Mouse (Mus musculus): ENCODE measurements around the gene Fpgt. TPM values are rescaled to one million over a fixed set of nuclear protein-coding genes. Genes with fewer than 3 reads are reported as not detected.

Gene Fpgt
- total RNA-seq (2015; ENCODE audit: low replicate concordance): 0.42 and 5.4 TPM in 2 replicates
- 0.53 and 5.1 TPM in 2 replicates for total RNA-seq (2017; ENCODE audit: low replicate concordance)

DNA sequence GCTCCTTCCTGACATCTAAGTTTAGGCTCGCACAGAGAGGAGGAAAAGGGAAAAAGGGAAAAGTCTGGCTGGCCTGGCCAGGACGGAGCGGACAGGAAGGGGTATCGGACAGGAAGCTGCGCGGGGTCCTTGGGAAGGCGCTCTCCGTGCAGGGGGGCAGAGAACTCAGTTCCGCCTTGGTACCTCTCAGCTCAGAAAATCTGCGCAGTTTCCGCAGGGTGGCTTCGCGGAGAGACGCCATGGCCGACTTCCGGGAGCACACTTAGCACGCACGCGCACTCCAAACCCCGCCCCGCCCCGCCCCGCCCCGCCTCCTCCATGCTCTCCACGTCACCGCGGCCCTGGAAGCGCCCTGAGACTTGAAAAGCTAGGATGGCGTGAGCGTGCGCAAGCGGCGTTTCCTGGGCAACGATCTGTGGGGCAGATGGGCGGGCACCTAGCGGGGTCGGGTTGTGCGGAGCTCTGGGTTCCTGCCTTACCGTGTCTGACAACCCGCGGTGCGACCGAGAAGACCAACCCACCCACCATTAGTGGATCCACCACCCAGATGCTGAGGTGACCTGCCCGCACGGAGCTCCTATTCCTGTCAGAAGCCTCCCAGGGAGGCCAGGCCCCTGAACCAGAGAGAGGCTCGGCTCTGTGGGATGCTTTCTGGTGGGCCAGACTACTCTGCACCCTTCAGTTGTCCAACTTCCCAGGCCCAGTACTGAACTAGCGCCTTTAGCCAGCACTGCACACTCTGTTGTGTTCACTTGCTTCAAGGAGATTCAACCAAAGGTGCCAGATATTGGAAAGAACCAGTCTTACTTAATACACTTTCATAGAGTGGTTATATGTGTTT, at the start of gene Fpgt, which contains the start of gene Lrriq3:
Gene Fpgt (minus strand): TSS at position 288 of the 841 bp plus-strand sequence.
Gene Lrriq3 (plus strand): TSS at position 319 of the 841 bp plus-strand sequence.
- peak; percentile 91 for ATAC-seq (replicated peaks; ENCODE audit: low FRiP score, poor library complexity, severe bottlenecking)

DNA sequence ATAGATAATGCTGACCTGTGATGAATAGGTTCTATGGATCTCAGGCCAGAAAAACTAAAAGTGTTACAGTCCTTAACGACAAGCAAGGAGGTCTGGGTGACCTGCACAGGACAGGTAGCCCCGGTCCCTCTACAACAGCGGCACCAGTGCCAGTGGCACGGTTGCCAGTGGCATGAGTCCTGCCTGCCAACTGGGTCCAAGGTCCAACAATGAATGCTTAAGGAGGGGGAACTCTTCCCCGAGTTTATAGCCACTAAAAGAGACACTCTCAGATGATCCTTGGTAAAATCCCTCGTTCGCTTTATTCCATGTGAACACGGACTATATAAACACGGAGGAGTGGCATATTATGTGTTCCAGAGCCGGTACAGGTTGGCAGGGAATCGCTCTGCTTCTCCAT, 47.8 kb upstream of the Fpgt start:
- no peak for ATAC-seq (replicated peaks; ENCODE audit: low FRiP score, poor library complexity, severe bottlenecking)

DNA sequence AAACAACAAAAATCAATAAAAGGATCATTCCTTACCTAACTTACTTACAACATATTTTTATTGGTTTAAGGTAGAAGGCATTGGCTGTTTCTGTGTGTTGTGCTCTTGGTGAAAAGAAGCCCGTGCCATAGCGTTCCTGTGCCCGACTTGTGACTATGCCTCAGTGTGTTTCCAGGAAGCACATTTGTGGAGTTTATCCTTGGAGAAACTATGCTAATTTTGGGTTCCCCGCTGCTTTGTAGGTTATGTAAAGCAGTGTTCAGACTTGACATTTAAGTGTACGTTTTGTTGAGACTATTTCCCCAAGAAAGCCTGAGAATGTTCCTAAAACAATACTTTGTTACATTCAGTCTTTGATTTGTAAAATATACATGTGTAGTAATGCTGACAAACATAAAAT, 44.5 kb upstream of the Fpgt start:
- ATAC-seq (replicated peaks; ENCODE audit: low FRiP score, poor library complexity, severe bottlenecking): no peak

DNA sequence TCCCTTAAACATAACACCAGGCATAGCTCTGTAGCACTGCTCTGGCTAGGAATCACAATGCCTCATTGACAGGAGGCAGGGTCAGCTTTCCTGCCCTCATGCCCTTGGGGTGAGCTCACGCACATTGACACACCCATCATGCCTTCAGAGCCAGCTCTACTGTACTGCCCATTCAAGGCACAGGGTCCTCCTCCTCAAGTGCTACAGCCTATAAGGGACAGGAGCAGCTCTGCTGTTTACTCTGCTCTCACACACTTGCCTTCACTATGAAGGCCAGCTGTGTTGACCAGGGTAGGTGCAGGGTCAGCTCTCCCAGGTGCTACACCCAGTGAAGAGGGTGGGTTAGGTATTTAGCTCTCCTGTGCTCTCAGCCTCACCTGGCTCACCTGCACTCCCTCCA, 12.8 kb upstream of the Fpgt start:
- ATAC-seq (replicated peaks; ENCODE audit: low FRiP score, poor library complexity, severe bottlenecking): 0 out of 2 replicates have a peak, but pooled peaks have one; percentile 14

DNA sequence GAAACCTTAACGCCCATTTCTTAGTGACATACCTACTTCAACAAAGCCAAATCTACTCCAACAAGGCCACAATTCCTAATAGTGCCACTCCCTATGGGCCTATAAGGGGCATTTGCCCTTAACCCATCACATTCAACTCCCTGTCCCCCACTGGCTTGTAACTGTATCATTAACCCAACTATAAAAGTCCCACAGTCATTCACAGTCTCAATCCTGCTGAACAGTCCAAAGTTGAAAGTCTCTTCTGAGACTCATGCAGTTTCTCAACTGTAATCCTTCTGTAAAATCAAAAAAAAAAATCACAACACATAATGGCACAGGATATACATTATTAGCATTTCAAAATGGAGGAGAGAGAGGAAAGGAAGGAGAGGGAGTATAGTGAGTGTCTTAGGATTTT, 6.1 kb upstream of the Fpgt start:
- no peak for ATAC-seq (replicated peaks; ENCODE audit: low FRiP score, poor library complexity, severe bottlenecking)

DNA sequence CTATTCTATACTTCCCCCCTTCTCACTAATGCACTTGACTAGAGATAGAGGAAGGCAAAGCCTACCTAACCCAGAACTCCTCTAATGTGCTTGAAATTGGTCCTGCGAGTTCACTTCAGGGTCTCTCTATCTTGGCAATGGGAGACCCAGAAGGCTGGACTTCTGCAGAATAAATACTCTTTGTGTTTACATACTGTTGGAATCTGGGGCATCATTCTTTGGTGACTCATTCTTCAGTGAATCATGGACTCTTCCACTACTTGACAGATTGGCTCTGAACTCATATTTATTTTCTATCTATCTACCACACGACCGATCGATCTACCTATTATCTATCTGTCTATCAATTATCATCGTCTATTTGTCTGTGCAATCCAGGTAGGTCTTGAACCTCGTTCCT, 1.1 kb downstream of the Fpgt start:
- no peak for ATAC-seq (replicated peaks; ENCODE audit: low FRiP score, poor library complexity, severe bottlenecking)

DNA sequence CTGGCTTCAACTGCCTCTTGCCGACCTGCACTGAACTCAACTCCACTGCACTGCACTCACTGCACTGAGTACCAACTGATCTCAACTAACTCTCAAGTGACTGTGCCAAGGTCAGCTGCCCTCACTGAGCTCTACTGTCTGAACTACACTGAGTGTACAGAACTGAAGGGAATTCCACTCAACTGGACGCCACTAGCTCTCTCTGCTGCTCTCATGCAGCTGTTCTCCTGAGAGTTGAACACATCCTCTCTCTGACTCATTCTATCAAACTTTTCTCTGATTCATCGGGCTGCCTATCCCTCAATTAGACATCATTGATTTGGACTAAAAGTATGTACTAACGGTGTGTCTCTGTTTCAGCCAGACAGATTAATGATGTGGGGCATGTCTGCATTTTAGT, 15.3 kb downstream of the Fpgt start:
- no peak for ATAC-seq (replicated peaks; ENCODE audit: low FRiP score, poor library complexity, severe bottlenecking)

DNA sequence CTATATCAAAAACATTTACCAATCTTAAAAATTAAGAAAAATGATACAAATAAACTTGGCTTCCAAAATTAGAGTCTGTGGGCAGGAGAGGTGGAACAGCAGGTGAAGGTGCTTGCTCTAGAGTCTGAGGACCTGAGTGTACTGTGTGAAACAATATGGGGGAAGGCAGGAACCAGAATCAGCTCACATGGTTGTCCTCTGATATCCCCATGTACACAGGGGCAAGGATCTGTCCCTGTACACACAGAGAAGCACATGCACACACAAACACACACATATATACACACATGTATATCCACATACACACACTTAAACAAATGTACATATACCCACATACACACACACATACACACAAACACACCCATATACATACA, 33.8 kb downstream of the Fpgt start:
- no peak for ATAC-seq (replicated peaks; ENCODE audit: low FRiP score, poor library complexity, severe bottlenecking)

DNA sequence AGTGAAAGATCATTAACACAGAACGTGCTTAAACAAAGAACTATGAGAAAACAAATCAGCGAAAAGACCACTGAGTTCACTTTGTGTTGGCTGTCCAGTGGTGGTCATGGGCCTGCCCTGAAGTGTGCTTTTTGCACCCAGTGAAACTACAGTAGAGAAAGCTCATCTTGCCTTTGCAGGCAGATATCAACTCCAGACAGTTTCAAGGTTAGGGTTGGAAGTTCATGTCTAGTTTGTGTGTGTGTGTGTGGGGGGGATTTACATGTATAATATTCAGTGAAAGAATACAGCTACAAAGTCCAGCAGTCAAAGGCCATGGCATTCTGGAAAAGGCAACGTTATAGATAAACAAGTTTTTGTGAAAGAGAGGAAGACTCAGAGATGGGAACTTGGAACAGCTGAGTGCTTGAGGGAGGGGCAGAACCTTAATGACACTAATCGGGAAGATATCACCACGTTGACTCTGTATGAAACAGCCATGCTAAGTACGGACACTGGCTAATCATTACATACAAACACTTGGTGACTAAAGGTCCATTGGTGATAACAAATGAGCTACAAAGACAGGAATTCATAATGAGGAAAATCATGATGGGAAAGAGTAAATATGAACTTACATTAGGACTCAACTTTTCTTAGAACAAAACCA, 34.3 kb downstream of the Fpgt start:
- ATAC-seq (replicated peaks; ENCODE audit: low FRiP score, poor library complexity, severe bottlenecking): no peak

DNA sequence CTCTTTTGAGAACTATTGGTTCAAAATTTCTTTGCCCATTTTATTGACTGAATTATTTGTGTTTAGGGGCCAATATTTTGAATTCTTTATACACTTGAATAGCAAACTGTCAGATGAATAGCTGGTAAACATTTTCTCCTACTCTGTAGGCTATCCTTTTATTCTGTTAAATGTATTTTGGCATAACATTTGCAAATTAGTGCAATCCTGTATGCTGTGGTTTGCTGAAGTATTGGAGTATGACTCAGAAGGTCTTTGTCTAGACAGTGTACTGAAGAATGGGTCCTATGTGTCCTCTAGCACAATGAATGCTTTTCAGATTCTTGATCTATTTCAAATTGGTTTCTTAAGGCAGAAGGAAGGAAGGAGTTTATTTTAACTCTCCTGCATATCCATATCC, 35.6 kb downstream of the Fpgt start:
- no peak for ATAC-seq (replicated peaks; ENCODE audit: low FRiP score, poor library complexity, severe bottlenecking)

DNA sequence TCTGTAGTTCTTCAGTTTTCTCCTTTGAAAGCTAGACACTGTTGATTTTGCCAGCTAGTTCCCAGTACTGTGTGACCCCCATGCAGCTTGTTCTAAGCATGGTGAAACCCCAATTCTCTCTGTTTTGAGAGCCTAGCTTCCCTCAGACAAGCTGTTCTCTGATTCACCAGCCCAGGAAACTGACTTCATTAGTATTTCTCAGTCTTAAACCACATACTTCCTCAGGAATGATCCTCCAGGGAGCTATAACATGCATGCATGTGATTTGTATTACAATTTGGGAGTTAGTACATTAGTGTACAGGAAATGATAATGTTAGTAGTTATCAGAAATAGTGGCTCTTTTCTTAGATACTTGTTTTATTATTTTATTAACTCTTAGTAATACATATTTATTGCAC, 36.6 kb downstream of the Fpgt start:
- no peak for ATAC-seq (replicated peaks; ENCODE audit: low FRiP score, poor library complexity, severe bottlenecking)

DNA sequence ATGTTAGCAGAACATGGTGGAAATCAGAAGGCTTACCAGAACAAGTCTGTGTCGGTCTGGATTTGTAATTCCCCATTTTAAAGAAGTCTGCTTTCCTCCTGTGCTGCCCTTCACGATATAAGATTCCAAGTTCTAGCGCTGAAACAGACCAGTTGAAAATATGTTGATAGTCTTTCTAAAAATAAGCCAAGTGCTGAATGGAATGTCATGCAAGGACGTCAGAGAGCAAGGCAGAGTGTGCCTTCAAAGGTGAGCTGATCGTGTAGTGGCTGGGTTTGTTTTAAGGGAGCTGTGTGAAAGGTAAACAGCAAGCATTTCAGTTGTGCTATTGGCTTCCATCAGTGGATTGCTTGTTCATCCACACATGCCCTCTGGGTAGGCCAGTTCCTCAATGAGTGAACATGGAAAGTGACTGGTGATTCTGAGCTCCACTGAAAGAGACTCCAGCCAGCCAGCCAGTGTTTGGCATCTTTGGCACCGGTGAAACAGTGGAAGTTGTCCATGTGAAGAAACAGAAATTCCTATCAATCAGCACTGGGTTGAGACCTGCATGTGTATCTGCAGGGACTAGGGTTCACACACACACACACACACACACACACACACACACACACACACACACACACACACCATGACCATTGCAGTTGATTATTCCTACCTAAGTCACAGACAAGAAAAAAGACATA, 37.8 kb downstream of the Fpgt start, which contains the start of gene Tnni3k:
Gene Tnni3k (minus strand): TSS at position 177 of the 686 bp plus-strand sequence.
- no peak for ATAC-seq (replicated peaks; ENCODE audit: low FRiP score, poor library complexity, severe bottlenecking)

DNA sequence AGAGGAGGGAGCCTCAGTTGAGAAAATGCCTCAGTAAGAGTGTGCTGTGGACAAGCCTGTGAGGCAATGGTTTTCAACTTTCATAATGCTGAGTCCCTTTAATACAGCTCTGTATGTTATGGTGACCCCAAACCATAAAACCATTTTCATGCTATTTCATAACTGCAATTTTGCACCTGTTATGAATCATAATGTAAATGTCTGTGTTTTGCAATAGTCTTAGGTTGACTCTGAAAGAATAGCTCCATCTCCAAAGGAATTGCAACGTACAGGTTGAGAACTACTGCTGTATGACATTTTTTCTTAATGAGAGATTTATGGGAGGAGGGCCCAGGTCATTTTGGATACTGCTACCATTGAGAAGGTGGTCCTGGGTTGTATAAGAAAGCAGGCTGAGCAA, 40.0 kb downstream of the Fpgt start:
- ATAC-seq (replicated peaks; ENCODE audit: low FRiP score, poor library complexity, severe bottlenecking): no peak

DNA sequence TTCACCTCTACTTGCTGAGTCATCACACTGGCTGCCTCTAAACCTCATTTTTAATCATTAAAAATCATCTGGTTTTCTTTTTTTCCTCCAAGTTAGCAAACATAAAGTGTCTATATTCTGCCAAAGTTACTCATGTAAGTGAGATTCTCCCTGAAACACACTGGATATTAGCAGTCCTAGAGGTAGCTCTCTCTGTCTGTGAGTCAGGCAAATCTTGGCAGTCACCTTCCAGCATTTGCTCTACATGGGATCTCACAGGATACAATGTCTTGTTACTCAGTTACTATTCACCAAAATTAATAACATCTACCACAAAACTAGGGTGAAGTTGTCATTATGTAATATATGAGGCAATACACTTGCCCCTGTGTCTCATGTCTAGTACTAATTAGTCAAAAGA, 41.2 kb downstream of the Fpgt start:
- ATAC-seq (replicated peaks; ENCODE audit: low FRiP score, poor library complexity, severe bottlenecking): no peak

DNA sequence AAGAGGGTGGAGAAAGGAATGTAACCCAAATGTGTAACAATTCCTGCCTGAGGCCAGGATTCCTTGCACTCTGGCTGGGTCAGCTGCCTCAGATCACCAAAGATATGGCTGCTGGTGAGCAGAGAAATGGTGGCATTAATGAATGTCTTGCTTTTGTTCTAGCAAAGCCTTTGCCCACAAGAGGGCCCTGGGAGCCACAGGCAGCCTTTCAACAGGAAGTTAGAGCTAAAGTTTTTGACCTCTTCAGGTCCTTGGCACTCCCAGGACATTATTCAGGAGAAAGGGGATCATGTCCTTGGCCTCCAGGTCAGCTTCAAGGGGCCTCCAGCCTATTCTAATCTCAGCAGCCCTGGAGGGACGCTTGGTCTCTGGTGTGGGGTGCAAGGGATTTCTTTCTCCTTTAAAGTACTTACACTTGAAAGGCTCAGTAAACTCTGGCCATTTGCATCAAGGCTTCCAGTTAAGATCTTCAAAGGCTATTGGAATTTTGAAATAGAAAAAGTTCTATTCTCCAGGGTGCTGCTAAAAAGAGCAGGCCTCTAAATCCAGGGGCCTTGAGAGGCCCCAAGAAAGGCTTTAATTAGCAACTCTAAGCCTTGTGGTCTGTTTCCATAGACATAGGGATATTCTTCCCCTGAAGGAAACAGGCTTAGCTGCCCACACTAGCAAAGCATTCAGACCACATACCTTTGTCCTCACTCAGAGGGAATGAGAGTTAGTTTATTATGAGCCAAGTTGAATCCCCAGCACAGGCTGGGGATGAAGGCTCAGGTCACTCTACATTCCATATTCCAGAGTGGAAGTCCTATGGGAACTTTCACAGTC, 54.0 kb downstream of the Fpgt start:
- no peak for ATAC-seq (replicated peaks; ENCODE audit: low FRiP score, poor library complexity, severe bottlenecking)

Other genes starting within 250 kb of the Fpgt start
- gene Tnni3k, start 38.0 kb downstream of the Fpgt start, total RNA-seq (2015; ENCODE audit: low replicate concordance): not detected in 2 replicates
- not detected in 2 replicates for gene Tnni3k, start 38.0 kb downstream of the Fpgt start, total RNA-seq (2017; ENCODE audit: low replicate concordance)
- gene Lrriq3, start within 50 bp of the Fpgt start, total RNA-seq (2015; ENCODE audit: low replicate concordance): not detected in 2 replicates
- gene Lrriq3, start within 50 bp of the Fpgt start, total RNA-seq (2017; ENCODE audit: low replicate concordance): not detected in 2 replicates

Measured in erythroid progenitor cell, adult 5-6 weeks (primary cell).